Mouse (Mus musculus) erythroblast, embryonic 14.5 days (primary cell): ENCODE measurements around the gene Cbx4. TPM values are rescaled to one million over a fixed set of nuclear protein-coding genes. Genes with fewer than 3 reads are reported as not detected.
A peak's percentile ranks its signal among the peaks of the same experiment; 100 is the strongest.

Experiments used
- H3K27me3 ChIP-seq: 2 replicates; pipeline ENCODE4 v1.6.1; 2012; ENCODE audit warnings: inconsistent platforms; ENCODE audit not compliant: control insufficient read depth
- H3K36me3 ChIP-seq: 2 replicates; pipeline ENCODE4 v1.6.1; 2012; ENCODE audit warnings: mild to moderate bottlenecking, inconsistent platforms; ENCODE audit not compliant: control insufficient read depth
- H3K4me1 ChIP-seq: 2 replicates; pipeline ENCODE4 v1.6.1; 2012; ENCODE audit warnings: inconsistent platforms; ENCODE audit not compliant: control insufficient read depth
- H3K4me3 ChIP-seq: replicated peaks from 2 replicates; pipeline ENCODE3; 2012; ENCODE audit warnings: moderate library complexity, mild to moderate bottlenecking, inconsistent platforms
- H3K9me3 ChIP-seq: 2 replicates; pipeline ENCODE4 v1.6.1; 2012; ENCODE audit warnings: low read length, inconsistent platforms, mixed read lengths; ENCODE audit not compliant: control insufficient read depth
- GATA1 ChIP-seq: IDR thresholded peaks from 2 replicates; pipeline ENCODE4 v1.6.1; 2012; ENCODE audit warnings: low read length, inconsistent platforms, mixed read lengths
- TAL1 ChIP-seq: IDR thresholded peaks from 3 replicates; pipeline ENCODE4 v1.6.1; 2012; ENCODE audit warnings: low read length, inconsistent platforms, mixed read lengths
- polyA plus RNA-seq: library from polyadenylated mRNA; stranded (reverse); fragments of >175 nt; gene quantifications from 2 replicates; pipeline ENCODE4 v1.2.3, GENCODE M21; 2012

Cbx4 gene
- 0.35 and 0.59 TPM in 2 replicates for polyA plus RNA-seq

GRCm38 (mm10) chr11:119086144-119086971, at the start of gene Cbx4:
Gene Cbx4 (minus strand): TSS chr11:119086221.
- peaks cover 9% of the 10 kb centered on the region for H3K36me3 ChIP-seq
- H3K27me3 ChIP-seq, result peaks cover 91% of the 10 kb centered on the region
- TF ChIP-seq TAL1 (no peak), GATA1 (no peak)
- H3K4me1 ChIP-seq, result peaks cover 34% of the 10 kb centered on the region
- no peaks in the 10 kb centered on the region; the same call in 1 of the 2 replicates for H3K9me3 ChIP-seq
- peak within 1 kb of the TSS; percentile 67 for H3K4me3 ChIP-seq

GRCm38 (mm10) chr11:119134586-119134985, 48.6 kb upstream of the Cbx4 start:
- TF ChIP-seq TAL1, result no peak
- TF ChIP-seq GATA1, result no peak
- Histone ChIP-seq H3K4me3 (no peak overlapping the region), H3K36me3 (no peaks in the 10 kb centered on the region), H3K27me3 (peaks cover under 1% of the 10 kb centered on the region), H3K4me1 (no peaks in the 10 kb centered on the region; the same call in 1 of the 2 replicates), H3K9me3 (no peaks in the 10 kb centered on the region)

GRCm38 (mm10) chr11:119133437-119134221, 47.6 kb upstream of the Cbx4 start:
- Histone ChIP-seq H3K9me3 (no peaks in the 10 kb centered on the region), H3K36me3 (no peaks in the 10 kb centered on the region), H3K4me3 (no peak overlapping the region), H3K4me1 (no peaks in the 10 kb centered on the region; the same call in 1 of the 2 replicates), H3K27me3 (peaks cover 8% of the 10 kb centered on the region)
- TF ChIP-seq TAL1 (no peak), GATA1 (no peak)

- H3K27me3 ChIP-seq, result peaks cover 8% of the 10 kb centered on the region
- TF ChIP-seq GATA1 (no peak), TAL1 (no peak)
- no peaks in the 10 kb centered on the region for H3K36me3 ChIP-seq
Observed at GRCm38 (mm10) chr11:119132198-119133035, 46.4 kb upstream of the Cbx4 start.

GRCm38 (mm10) chr11:119130081-119130765, 44.2 kb upstream of the Cbx4 start:
- peaks cover 8% of the 10 kb centered on the region for H3K27me3 ChIP-seq
- H3K4me3 ChIP-seq, result no peak overlapping the region
- no peak for TF ChIP-seq TAL1
- no peak for TF ChIP-seq GATA1
- H3K4me1 ChIP-seq, result peaks cover 2% of the 10 kb centered on the region; the same call in 1 of the 2 replicates
- H3K9me3 ChIP-seq, result no peaks in the 10 kb centered on the region
- no peaks in the 10 kb centered on the region for H3K36me3 ChIP-seq

More at GRCm38 (mm10) chr11:119132198-119133035, 46.4 kb upstream of the Cbx4 start:
- Histone ChIP-seq H3K4me1 (peaks cover 2% of the 10 kb centered on the region; the same call in 1 of the 2 replicates), H3K9me3 (no peaks in the 10 kb centered on the region), H3K4me3 (no peak overlapping the region)

DNA sequence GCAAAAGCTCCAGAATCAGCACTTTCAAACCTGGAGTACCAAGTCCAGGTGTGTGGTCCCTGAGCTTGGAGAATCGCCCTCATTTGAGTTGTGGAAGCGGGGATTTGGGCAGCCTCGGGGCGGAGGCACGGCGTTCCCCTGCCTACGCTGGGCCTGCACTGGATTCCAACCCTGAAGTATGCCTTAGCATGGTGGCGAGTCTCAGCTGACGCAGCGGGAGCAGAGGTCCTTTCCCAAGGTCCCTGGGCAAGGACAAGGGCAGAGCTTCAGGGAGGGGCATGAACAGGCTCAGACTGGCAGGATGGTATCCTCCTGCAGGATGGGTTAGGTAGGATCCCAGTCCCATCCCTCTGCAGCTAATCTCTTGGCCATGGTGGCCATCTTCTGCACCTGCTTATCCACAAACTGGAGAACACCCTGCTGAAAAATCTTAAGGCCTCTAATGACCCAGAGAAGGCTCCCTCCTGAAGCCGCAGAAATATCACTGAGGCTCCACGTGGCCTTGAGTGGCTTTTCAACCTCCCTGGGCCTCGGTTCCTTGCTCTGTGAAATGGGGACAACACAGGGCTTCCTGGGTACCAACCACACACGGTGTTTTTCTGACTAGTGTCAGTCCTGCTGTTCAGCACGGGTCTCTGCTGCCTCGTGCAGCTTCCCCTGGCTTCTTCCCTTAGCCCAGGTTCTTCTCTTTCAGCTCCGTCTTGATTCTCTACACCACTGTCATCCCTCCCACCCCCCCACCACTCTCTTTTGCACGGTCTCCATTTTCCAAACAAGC, 43.4 kb upstream of the Cbx4 start:
- Histone ChIP-seq H3K4me1 (peaks cover 2% of the 10 kb centered on the region; the same call in 1 of the 2 replicates), H3K27me3 (peaks cover 8% of the 10 kb centered on the region), H3K9me3 (no peaks in the 10 kb centered on the region), H3K36me3 (no peaks in the 10 kb centered on the region), H3K4me3 (no peak overlapping the region)
- TF ChIP-seq TAL1, result no peak

GRCm38 (mm10) chr11:119128668-119129280, 42.8 kb upstream of the Cbx4 start:
- Histone ChIP-seq H3K9me3 (no peaks in the 10 kb centered on the region), H3K27me3 (peaks cover 8% of the 10 kb centered on the region), H3K4me1 (peaks cover 4% of the 10 kb centered on the region; the same call in 1 of the 2 replicates), H3K4me3 (no peak overlapping the region), H3K36me3 (no peaks in the 10 kb centered on the region)
- TF ChIP-seq GATA1, result no peak
- no peak for TF ChIP-seq TAL1
